Mouse (Mus musculus) forebrain, embryonic 13.5 days (tissue): ENCODE measurements at regions not wholly inside any gene's neighbourhood (a gene's known extent, or its start where the extent isn't known, plus 50 kb on each side); places are given as distances from the start of the nearest gene placed in this dataset.

Experiments
- ATAC-seq: fragments of 200-750 bp; cut with Nextera tagmentation; 2 replicates; pipeline ENCODE4 v1.8.0; 2017
- H3K27ac ChIP-seq: fragments of 300-500 bp; sonication (generic); 2 replicates; pipeline ENCODE4 v1.5.1; 2015; ENCODE audit warnings: inconsistent platforms, mild to moderate bottlenecking, moderate library complexity
- H3K27me3 ChIP-seq: fragments of 300-500 bp; sonication (generic); 2 replicates; pipeline ENCODE4 v1.6.1; 2015; ENCODE audit warnings: mild to moderate bottlenecking, inconsistent platforms
- H3K36me3 ChIP-seq: fragments of 300-500 bp; sonication (generic); 2 replicates; pipeline ENCODE4 v1.6.1; 2015; ENCODE audit warnings: mild to moderate bottlenecking, inconsistent platforms; ENCODE audit not compliant: poor library complexity, severe bottlenecking
- H3K4me1 ChIP-seq: fragments of 300-500 bp; sonication (generic); 2 replicates; pipeline ENCODE4 v1.6.1; 2015; ENCODE audit warnings: inconsistent platforms
- H3K4me2 ChIP-seq: fragments of 300-500 bp; sonication (generic); 2 replicates; pipeline ENCODE4 v1.6.1; 2015; ENCODE audit warnings: inconsistent platforms, mild to moderate bottlenecking, moderate library complexity
- H3K4me3 ChIP-seq: fragments of 300-500 bp; sonication (generic); 2 replicates; pipeline ENCODE4 v1.5.1; 2015; ENCODE audit warnings: mild to moderate bottlenecking, inconsistent platforms
- H3K9ac ChIP-seq: fragments of 300-500 bp; sonication (generic); 2 replicates; pipeline ENCODE4 v1.6.1; 2015; ENCODE audit warnings: mild to moderate bottlenecking, inconsistent platforms
- H3K9me3 ChIP-seq: fragments of 300-500 bp; sonication (generic); replicated peaks from 2 replicates; pipeline ENCODE4 v1.6.1; 2016; ENCODE audit warnings: inconsistent platforms
- WGBS: fragments of 180-500 bp; shearing (Covaris S2); methylation state at CpG from one replicate; pipeline ENCODE4 v1.1.7; 2015; 5-methylcytosine and 5-hydroxymethylcytosine counted together

- Histone ChIP-seq H3K4me1 (no peaks in the 10 kb centered on the region), H3K36me3 (no peaks in the 10 kb centered on the region), H3K9ac (no peak overlapping the region), H3K9me3 (no peaks in the 10 kb centered on the region), H3K4me3 (no peak overlapping the region), H3K27me3 (no peaks in the 10 kb centered on the region), H3K4me2 (no peak overlapping the region), H3K27ac (no peak overlapping the region)
- ATAC-seq, result no peak
- 43% methylated on average over 8 of the region's 8 CpGs for WGBS
These were observed 125.8 kb downstream of the Irx5 start for GRCm38 (mm10) chr8:92483055-92483765.

GRCm38 (mm10) chr8:92488526-92489159, 131.2 kb downstream of the Irx5 start:
- H3K4me2 ChIP-seq, result no peak overlapping the region
- no peak overlapping the region for H3K9ac ChIP-seq
- no peak for ATAC-seq
- no peaks in the 10 kb centered on the region for H3K4me1 ChIP-seq
- no peaks in the 10 kb centered on the region for H3K27me3 ChIP-seq
- H3K27ac ChIP-seq, result no peak overlapping the region
- H3K4me3 ChIP-seq, result no peak overlapping the region
- no peaks in the 10 kb centered on the region for H3K9me3 ChIP-seq
- 81% methylated on average over 8 of the region's 8 CpGs for WGBS
- H3K36me3 ChIP-seq, result no peaks in the 10 kb centered on the region

- Histone ChIP-seq H3K9ac (no peak overlapping the region), H3K4me1 (no peaks in the 10 kb centered on the region), H3K4me3 (no peak overlapping the region), H3K27me3 (no peaks in the 10 kb centered on the region), H3K36me3 (no peaks in the 10 kb centered on the region), H3K27ac (no peak overlapping the region), H3K9me3 (no peaks in the 10 kb centered on the region), H3K4me2 (no peak overlapping the region)
- 87% methylated on average over 5 of the region's 5 CpGs for WGBS
- ATAC-seq, result no peak
These were observed 134.1 kb downstream of the Irx5 start for GRCm38 (mm10) chr8:92491533-92491932.

GRCm38 (mm10) chr8:92493403-92493802, 136.0 kb downstream of the Irx5 start:
- Histone ChIP-seq H3K4me1 (no peaks in the 10 kb centered on the region), H3K27ac (no peak overlapping the region), H3K36me3 (no peaks in the 10 kb centered on the region), H3K9me3 (no peaks in the 10 kb centered on the region), H3K9ac (no peak overlapping the region), H3K4me2 (no peak overlapping the region), H3K27me3 (no peaks in the 10 kb centered on the region), H3K4me3 (no peak overlapping the region)
- ATAC-seq, result no peak
- WGBS, result 66% methylated on average over 4 of the region's 4 CpGs

- H3K27me3 ChIP-seq, result no peaks in the 10 kb centered on the region
- no peak overlapping the region for H3K27ac ChIP-seq
- H3K36me3 ChIP-seq, result no peaks in the 10 kb centered on the region
- no peak overlapping the region for H3K9ac ChIP-seq
- ATAC-seq, result no peak
- WGBS, result 52% methylated on average over 7 of the region's 7 CpGs
- H3K4me1 ChIP-seq, result peaks cover 7% of the 10 kb centered on the region
- no peak overlapping the region for H3K4me2 ChIP-seq
- peaks cover 3% of the 10 kb centered on the region; the same call in 1 of the 2 replicates for H3K9me3 ChIP-seq
- no peak overlapping the region for H3K4me3 ChIP-seq
These were observed 148.3 kb downstream of the Irx5 start for GRCm38 (mm10) chr8:92505552-92506281.

- Histone ChIP-seq H3K9ac (no peak overlapping the region), H3K27me3 (no peaks in the 10 kb centered on the region), H3K4me2 (no peak overlapping the region), H3K4me3 (no peak overlapping the region), H3K27ac (no peak overlapping the region), H3K36me3 (no peaks in the 10 kb centered on the region), H3K4me1 (peaks cover 7% of the 10 kb centered on the region), H3K9me3 (peaks cover 7% of the 10 kb centered on the region; the same call in 1 of the 2 replicates)
- no peak for ATAC-seq
- WGBS, result 54% methylated on average over 5 of the region's 5 CpGs
These were observed 149.0 kb downstream of the Irx5 start for GRCm38 (mm10) chr8:92506436-92506835.

GRCm38 (mm10) chr8:92506906-92507305, 149.5 kb downstream of the Irx5 start:
- ATAC-seq, result no peak
- H3K4me1 ChIP-seq, result peaks cover 7% of the 10 kb centered on the region
- 93% methylated on average over 5 of the region's 5 CpGs for WGBS

GRCm38 (mm10) chr8:92515385-92515784, 158.0 kb downstream of the Irx5 start:
- no peak overlapping the region for H3K9ac ChIP-seq
- no peaks in the 10 kb centered on the region for H3K36me3 ChIP-seq
- H3K4me2 ChIP-seq, result no peak overlapping the region
- no peaks in the 10 kb centered on the region for H3K27me3 ChIP-seq
- WGBS, result 83% methylated on average over 2 of the region's 2 CpGs
- no peaks in the 10 kb centered on the region for H3K4me1 ChIP-seq
- H3K9me3 ChIP-seq, result peaks cover 7% of the 10 kb centered on the region; the same call in 1 of the 2 replicates
- H3K4me3 ChIP-seq, result no peak overlapping the region
- no peak overlapping the region for H3K27ac ChIP-seq
- no peak for ATAC-seq

More at GRCm38 (mm10) chr8:92506906-92507305, 149.5 kb downstream of the Irx5 start:
- Histone ChIP-seq H3K27ac (no peak overlapping the region), H3K9ac (no peak overlapping the region), H3K36me3 (no peaks in the 10 kb centered on the region), H3K27me3 (no peaks in the 10 kb centered on the region), H3K9me3 (peaks cover 7% of the 10 kb centered on the region; the same call in 1 of the 2 replicates), H3K4me3 (no peak overlapping the region), H3K4me2 (no peak overlapping the region)

GRCm38 (mm10) chr8:92518031-92518430, 156.1 kb upstream of the Irx6 start:
- no peak overlapping the region for H3K9ac ChIP-seq
- 93% methylated on average over 8 of the region's 8 CpGs for WGBS
- no peaks in the 10 kb centered on the region for H3K4me1 ChIP-seq
- no peak overlapping the region for H3K4me2 ChIP-seq
- no peaks in the 10 kb centered on the region for H3K27me3 ChIP-seq
- no peak overlapping the region for H3K4me3 ChIP-seq
- no peaks in the 10 kb centered on the region for H3K36me3 ChIP-seq
- no peak overlapping the region for H3K27ac ChIP-seq
- H3K9me3 ChIP-seq, result no peaks in the 10 kb centered on the region
- ATAC-seq, result no peak

- Histone ChIP-seq H3K27ac (no peak overlapping the region), H3K27me3 (no peaks in the 10 kb centered on the region), H3K36me3 (no peaks in the 10 kb centered on the region), H3K4me2 (no peak overlapping the region), H3K4me3 (no peak overlapping the region), H3K9ac (no peak overlapping the region), H3K4me1 (no peaks in the 10 kb centered on the region), H3K9me3 (no peaks in the 10 kb centered on the region)
- 93% methylated on average over 3 of the region's 3 CpGs for WGBS
- no peak for ATAC-seq
These were observed 155.6 kb upstream of the Irx6 start for GRCm38 (mm10) chr8:92518486-92518885.

- H3K4me1 ChIP-seq, result no peaks in the 10 kb centered on the region
- H3K36me3 ChIP-seq, result no peaks in the 10 kb centered on the region
- H3K27me3 ChIP-seq, result no peaks in the 10 kb centered on the region
- no peak overlapping the region for H3K4me2 ChIP-seq
- no peaks in the 10 kb centered on the region for H3K9me3 ChIP-seq
- ATAC-seq, result no peak
- no peak overlapping the region for H3K4me3 ChIP-seq
- WGBS, result 69% methylated on average over 6 of the region's 6 CpGs
- no peak overlapping the region for H3K27ac ChIP-seq
- H3K9ac ChIP-seq, result no peak overlapping the region
These were observed 151.6 kb upstream of the Irx6 start for GRCm38 (mm10) chr8:92522519-92522918.

- WGBS, result 80% methylated on average over 11 of the region's 11 CpGs
- H3K27ac ChIP-seq, result no peak overlapping the region
- H3K4me2 ChIP-seq, result no peak overlapping the region
- H3K9me3 ChIP-seq, result no peaks in the 10 kb centered on the region
- ATAC-seq, result no peak
- no peak overlapping the region for H3K9ac ChIP-seq
- no peaks in the 10 kb centered on the region for H3K27me3 ChIP-seq
- H3K36me3 ChIP-seq, result no peaks in the 10 kb centered on the region
- H3K4me3 ChIP-seq, result no peak overlapping the region
- no peaks in the 10 kb centered on the region for H3K4me1 ChIP-seq
These were observed 144.3 kb upstream of the Irx6 start for GRCm38 (mm10) chr8:92529756-92530155.
